Mouse (Mus musculus) stomach, embryonic 15.5 days (tissue): ENCODE measurements around the gene Cldn3. TPM values are rescaled to one million over a fixed set of nuclear protein-coding genes. Genes with fewer than 3 reads are reported as not detected.
A peak's percentile ranks its signal among the peaks of the same experiment; 100 is the strongest.

Experiments
- ATAC-seq: fragments of 200-750 bp; cut with Nextera tagmentation; 2 replicates; pipeline ENCODE4 v1.8.0; 2017; ENCODE audit warnings: low read depth, moderate number of reproducible peaks, moderate TSS enrichment; ENCODE audit not compliant: insufficient read depth, low FRiP score
- H3K27ac ChIP-seq: fragments of 300-500 bp; sonication (generic); 2 replicates; pipeline ENCODE4 v1.5.1; 2015; ENCODE audit warnings: mild to moderate bottlenecking, inconsistent platforms
- H3K27me3 ChIP-seq: fragments of 300-500 bp; sonication (generic); replicated peaks from 2 replicates; pipeline ENCODE4 v1.6.1; 2015; ENCODE audit warnings: inconsistent platforms
- H3K36me3 ChIP-seq: fragments of 300-500 bp; sonication (generic); 2 replicates; pipeline ENCODE4 v1.6.1; 2015; ENCODE audit warnings: inconsistent platforms
- H3K4me1 ChIP-seq: fragments of 300-500 bp; sonication (generic); 2 replicates; pipeline ENCODE4 v1.6.1; 2015; ENCODE audit warnings: inconsistent platforms
- H3K4me2 ChIP-seq: fragments of 300-500 bp; sonication (generic); 2 replicates; pipeline ENCODE4 v1.6.1; 2015; ENCODE audit warnings: mild to moderate bottlenecking, inconsistent platforms
- H3K4me3 ChIP-seq: fragments of 300-500 bp; sonication (generic); replicated peaks from 2 replicates; pipeline ENCODE4 v1.5.1; 2015; ENCODE audit warnings: inconsistent platforms
- H3K9ac ChIP-seq: fragments of 300-500 bp; sonication (generic); 2 replicates; pipeline ENCODE4 v1.6.1; 2015; ENCODE audit warnings: inconsistent platforms
- H3K9me3 ChIP-seq: fragments of 300-500 bp; sonication (generic); 2 replicates; pipeline ENCODE4 v1.6.1; 2016; ENCODE audit warnings: inconsistent platforms
- WGBS: fragments of 180-500 bp; shearing (Covaris S2); methylation state at CpG from one replicate; pipeline ENCODE4 v1.1.7; 2015; 5-methylcytosine and 5-hydroxymethylcytosine counted together
- polyA plus RNA-seq: library from polyadenylated mRNA; unstranded; fragments of >200 nt; fragmentation: Nextera tagmentation; extraction: Ambion mirVana; gene quantifications from 2 replicates; pipeline ENCODE4 v1.2.1, GENCODE M21; 2015

The Cldn3 gene
- polyA plus RNA-seq, 1 experiment from 2014 or later: 120 TPM

- H3K9ac ChIP-seq: peak overlapping the region; percentile 17; the same call in 1 of the 2 replicates
- H3K9me3 ChIP-seq: no peaks in the 10 kb centered on the region
- H3K27me3 ChIP-seq: peaks cover 34% of the 10 kb centered on the region
- H3K4me3 ChIP-seq: peak overlapping the region; percentile 42
- H3K4me1 ChIP-seq: peaks cover 20% of the 10 kb centered on the region
- peak overlapping the region; percentile 57 for H3K4me2 ChIP-seq
- ATAC-seq: no peak
- H3K27ac ChIP-seq: peak overlapping the region; percentile 84
- WGBS: 4% methylated on average over 79 of the region's 79 CpGs
- H3K36me3 ChIP-seq: no peaks in the 10 kb centered on the region
Measured at GRCm38 (mm10) chr5:134986298-134987268, 569 bp downstream of the Cldn3 start.

- H3K4me1 ChIP-seq: peaks cover 20% of the 10 kb centered on the region
- H3K27me3 ChIP-seq: peaks cover 34% of the 10 kb centered on the region
- H3K9me3 ChIP-seq: no peaks in the 10 kb centered on the region
- no peak for ATAC-seq
- peak overlapping the region; percentile 3; the same call in 1 of the 2 replicates for H3K4me3 ChIP-seq
- 45% methylated on average over 11 of the region's 11 CpGs for WGBS
- no peak overlapping the region for H3K27ac ChIP-seq
- H3K4me2 ChIP-seq: peak overlapping the region; percentile 15
- H3K9ac ChIP-seq: no peak overlapping the region
- H3K36me3 ChIP-seq: no peaks in the 10 kb centered on the region
Measured at GRCm38 (mm10) chr5:134989166-134989565, 3.2 kb downstream of the Cldn3 start.

GRCm38 (mm10) chr5:134989741-134990140, 3.7 kb downstream of the Cldn3 start:
- H3K4me3 ChIP-seq: no peak overlapping the region
- ATAC-seq: no peak

GRCm38 (mm10) chr5:134992566-134992965, 6.6 kb downstream of the Cldn3 start:
- Histone ChIP-seq H3K9me3 (no peaks in the 10 kb centered on the region), H3K4me2 (no peak overlapping the region), H3K36me3 (no peaks in the 10 kb centered on the region), H3K4me3 (no peak overlapping the region), H3K9ac (no peak overlapping the region), H3K27me3 (peaks cover 5% of the 10 kb centered on the region), H3K4me1 (no peaks in the 10 kb centered on the region), H3K27ac (peak overlapping the region; percentile 50; the same call in 1 of the 2 replicates)
- WGBS: 81% methylated on average over 5 of the region's 5 CpGs
- ATAC-seq: peak; percentile 51; the same call in 1 of the 2 replicates

More at GRCm38 (mm10) chr5:134989741-134990140, 3.7 kb downstream of the Cldn3 start:
- Histone ChIP-seq H3K9me3 (no peaks in the 10 kb centered on the region), H3K9ac (no peak overlapping the region), H3K27me3 (peaks cover 32% of the 10 kb centered on the region), H3K27ac (no peak overlapping the region), H3K4me1 (peaks cover 18% of the 10 kb centered on the region), H3K36me3 (no peaks in the 10 kb centered on the region), H3K4me2 (no peak overlapping the region)
- WGBS: 54% methylated on average over 6 of the region's 6 CpGs

GRCm38 (mm10) chr5:134998359-134998758, 12.3 kb downstream of the Cldn3 start:
- Histone ChIP-seq H3K27me3 (no peaks in the 10 kb centered on the region), H3K27ac (no peak overlapping the region), H3K9ac (no peak overlapping the region), H3K4me3 (no peak overlapping the region), H3K4me1 (peaks cover 20% of the 10 kb centered on the region; the same call in 1 of the 2 replicates), H3K4me2 (no peak overlapping the region), H3K36me3 (no peaks in the 10 kb centered on the region), H3K9me3 (no peaks in the 10 kb centered on the region)
- no peak for ATAC-seq
- WGBS: 49% methylated on average over 6 of the region's 6 CpGs

- Histone ChIP-seq H3K27ac (no peak overlapping the region), H3K4me3 (no peak overlapping the region), H3K9ac (no peak overlapping the region), H3K4me2 (no peak overlapping the region), H3K9me3 (no peaks in the 10 kb centered on the region), H3K36me3 (no peaks in the 10 kb centered on the region), H3K27me3 (no peaks in the 10 kb centered on the region), H3K4me1 (peaks cover 20% of the 10 kb centered on the region; the same call in 1 of the 2 replicates)
- WGBS: 95% methylated on average over 4 of the region's 4 CpGs
- ATAC-seq: no peak
Measured at GRCm38 (mm10) chr5:134999797-135000196, 13.8 kb downstream of the Cldn3 start.

- Histone ChIP-seq H3K9ac (no peak overlapping the region), H3K27ac (peak overlapping the region; percentile 83), H3K4me3 (no peak overlapping the region), H3K9me3 (no peaks in the 10 kb centered on the region), H3K36me3 (no peaks in the 10 kb centered on the region), H3K4me1 (peaks cover 20% of the 10 kb centered on the region; the same call in 1 of the 2 replicates), H3K27me3 (no peaks in the 10 kb centered on the region), H3K4me2 (peak overlapping the region; percentile 8; the same call in 1 of the 2 replicates)
- WGBS: 59% methylated on average over 16 of the region's 16 CpGs
- ATAC-seq: no peak
Measured at GRCm38 (mm10) chr5:135000751-135001150, 14.7 kb downstream of the Cldn3 start.

GRCm38 (mm10) chr5:135001309-135001708, 15.3 kb downstream of the Cldn3 start:
- 2% methylated on average over 14 of the region's 14 CpGs for WGBS
- H3K4me3 ChIP-seq: no peak overlapping the region
- no peaks in the 10 kb centered on the region for H3K36me3 ChIP-seq
- no peaks in the 10 kb centered on the region for H3K27me3 ChIP-seq
- peak; percentile 90 for ATAC-seq
- H3K27ac ChIP-seq: peak overlapping the region; percentile 83
- H3K4me1 ChIP-seq: peaks cover 20% of the 10 kb centered on the region; the same call in 1 of the 2 replicates
- H3K4me2 ChIP-seq: peak overlapping the region; percentile 8
- no peaks in the 10 kb centered on the region for H3K9me3 ChIP-seq
- H3K9ac ChIP-seq: no peak overlapping the region

- Histone ChIP-seq H3K27ac (peak overlapping the region; percentile 64), H3K9ac (no peak overlapping the region), H3K9me3 (no peaks in the 10 kb centered on the region), H3K4me2 (no peak overlapping the region), H3K4me1 (peaks cover 20% of the 10 kb centered on the region; the same call in 1 of the 2 replicates), H3K27me3 (no peaks in the 10 kb centered on the region), H3K36me3 (no peaks in the 10 kb centered on the region), H3K4me3 (no peak overlapping the region)
- WGBS: 44% methylated on average over 5 of the region's 5 CpGs
- ATAC-seq: no peak
Measured at GRCm38 (mm10) chr5:135002151-135002550, 16.1 kb downstream of the Cldn3 start.

GRCm38 (mm10) chr5:135007802-135008571, 22.0 kb downstream of the Cldn3 start:
- peak overlapping the region; percentile 94 for H3K4me2 ChIP-seq
- peaks cover 33% of the 10 kb centered on the region for H3K4me1 ChIP-seq
- no peak for ATAC-seq
- H3K4me3 ChIP-seq: peak overlapping the region; percentile 59
- H3K36me3 ChIP-seq: no peaks in the 10 kb centered on the region
- peak overlapping the region; percentile 55 for H3K9ac ChIP-seq
- WGBS: 27% methylated on average over 16 of the region's 16 CpGs
- H3K9me3 ChIP-seq: no peaks in the 10 kb centered on the region
- H3K27ac ChIP-seq: peak overlapping the region; percentile 97
- no peaks in the 10 kb centered on the region for H3K27me3 ChIP-seq

- ATAC-seq: peak; percentile 87
- H3K27ac ChIP-seq: peak within 1 kb of the TSS; percentile 99
- WGBS: under 1% methylated on average over 52 of the region's 52 CpGs
- no peaks in the 10 kb centered on the region for H3K27me3 ChIP-seq
- H3K9ac ChIP-seq: peak within 1 kb of the TSS; percentile 55
- peaks cover 35% of the 10 kb centered on the region for H3K4me1 ChIP-seq
- no peaks in the 10 kb centered on the region for H3K9me3 ChIP-seq
- peak within 1 kb of the TSS; percentile 59 for H3K4me3 ChIP-seq
- peak within 1 kb of the TSS; percentile 94 for H3K4me2 ChIP-seq
- no peaks in the 10 kb centered on the region for H3K36me3 ChIP-seq
Measured at GRCm38 (mm10) chr5:135008671-135009589, 22.9 kb downstream of the Cldn3 start, which contains the start of gene Abhd11. Gene Abhd11, plus strand, starts transcription at chr5:135009152.
